Mouse (Mus musculus): Measurements from ENCODE around the gene Rfx8.

Gene Rfx8

DNA sequence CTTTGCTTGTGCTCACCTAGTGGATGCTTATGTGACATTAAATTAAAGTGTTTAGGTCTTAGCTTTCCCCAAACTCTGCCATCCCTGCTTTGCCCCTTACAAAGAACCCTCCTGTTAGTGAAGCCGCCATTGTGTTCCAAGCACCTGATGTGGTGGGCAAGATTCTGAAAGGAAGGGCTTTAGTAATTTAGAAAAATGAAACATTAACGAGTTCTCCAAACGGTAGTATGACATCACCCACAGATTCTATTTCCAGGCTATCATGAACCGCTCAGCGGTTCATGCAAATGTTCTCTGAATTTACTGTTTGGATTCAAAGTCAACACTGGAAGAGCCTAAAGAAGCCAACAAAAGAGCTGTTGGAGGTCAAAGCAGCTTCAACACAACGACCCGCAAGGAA, 72.2 kb downstream of the Rfx8 start:
- DNase-seq (ENCODE audit: low spot score in 2 of 2), result no peak

GRCm38 (mm10) chr1:39645905-39646759, 74.7 kb downstream of the Rfx8 start:
- peak in 1 of 2 experiments; percentile 38 for DNase-seq (ENCODE audit: low spot score in 2 of 2)

DNA sequence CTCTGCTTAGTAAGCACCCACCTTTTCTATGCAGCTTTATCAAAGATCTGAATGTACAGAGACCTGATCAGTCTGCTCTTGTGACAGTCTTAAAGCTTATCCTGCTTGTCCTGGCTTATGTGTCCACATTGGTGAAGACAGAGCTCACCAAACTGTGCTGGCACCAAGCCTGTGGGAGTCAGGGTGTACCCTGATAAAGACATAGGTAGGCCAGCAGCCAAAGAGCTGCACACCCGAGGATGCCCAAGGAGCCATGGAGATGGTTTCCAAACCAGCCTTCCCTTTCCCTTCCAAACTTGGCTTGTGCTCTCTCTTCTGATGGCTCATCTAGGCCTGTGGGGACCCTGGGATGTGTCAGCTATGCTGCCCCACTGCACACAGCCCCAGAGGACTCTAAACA, 76.5 kb downstream of the Rfx8 start:
- no peak for DNase-seq (ENCODE audit: low spot score in 2 of 2)

DNA sequence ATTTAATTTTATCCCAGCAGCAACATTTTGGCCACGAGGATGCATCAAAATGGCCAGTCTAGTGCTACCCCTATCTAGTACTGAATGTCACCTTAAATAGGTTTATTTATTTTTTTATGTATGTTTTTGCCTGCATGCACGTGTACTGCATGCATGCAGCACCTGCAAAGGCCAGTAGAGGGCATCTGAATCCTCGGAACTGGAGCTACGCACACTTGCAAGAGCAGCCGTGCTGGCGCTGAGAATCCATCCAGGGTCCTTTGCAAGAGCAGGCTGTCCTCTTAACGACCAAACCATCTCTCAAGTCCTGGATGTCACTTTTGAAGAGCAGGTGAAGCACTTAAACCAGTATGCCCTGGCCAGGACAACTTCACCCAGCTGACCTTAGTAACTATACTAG, 79.1 kb downstream of the Rfx8 start:
- no peak for DNase-seq (ENCODE audit: low spot score in 2 of 2)

DNA sequence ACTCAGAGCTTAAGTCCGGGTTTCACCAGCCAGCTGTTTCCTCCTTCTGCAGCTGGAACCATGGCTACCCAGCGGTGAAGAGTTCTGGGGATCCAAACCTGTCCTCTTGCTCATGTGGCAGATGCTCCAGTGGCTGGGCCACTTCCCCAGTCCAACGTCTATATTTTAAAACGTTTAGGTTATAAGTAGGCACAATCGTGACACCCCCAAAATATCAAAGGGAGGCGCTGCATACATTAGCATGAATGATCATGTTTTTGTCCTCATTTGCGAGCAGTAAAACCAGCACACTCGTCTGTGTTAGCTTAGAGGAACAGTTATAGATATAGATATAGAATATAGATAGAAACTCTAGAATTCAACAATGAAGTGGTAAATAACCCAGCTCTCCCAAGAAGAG, 83.7 kb downstream of the Rfx8 start:
- DNase-seq (ENCODE audit: low spot score in 2 of 2), result no peak

DNA sequence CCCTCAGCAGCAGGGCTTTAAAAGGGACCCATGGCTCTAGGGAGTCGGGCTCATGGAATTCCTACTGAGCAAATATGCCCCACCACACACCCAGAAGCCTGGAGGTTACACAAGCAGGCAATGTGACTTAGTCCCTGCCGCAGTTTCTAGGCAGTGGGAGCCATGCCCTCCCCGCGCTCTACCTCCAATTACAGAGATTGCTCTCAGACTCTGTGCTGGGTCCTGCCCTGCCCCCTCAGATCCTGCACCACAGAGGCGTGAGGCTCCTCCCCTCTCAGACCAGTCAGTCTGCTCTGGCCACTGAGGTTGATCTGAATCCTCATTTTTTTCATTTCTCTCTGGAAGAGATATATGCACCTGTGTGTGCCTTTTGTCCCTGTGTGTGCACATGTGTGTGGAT, 84.1 kb downstream of the Rfx8 start:
- no peak for DNase-seq (ENCODE audit: low spot score in 2 of 2)

- DNase-seq (ENCODE audit: low spot score in 2 of 2), result no peak
Measured at GRCm38 (mm10) chr1:39636196-39636595, 84.6 kb downstream of the Rfx8 start.

GRCm38 (mm10) chr1:39628606-39629005, 92.2 kb downstream of the Rfx8 start:
- no peak for DNase-seq (ENCODE audit: low spot score in 2 of 2)

DNA sequence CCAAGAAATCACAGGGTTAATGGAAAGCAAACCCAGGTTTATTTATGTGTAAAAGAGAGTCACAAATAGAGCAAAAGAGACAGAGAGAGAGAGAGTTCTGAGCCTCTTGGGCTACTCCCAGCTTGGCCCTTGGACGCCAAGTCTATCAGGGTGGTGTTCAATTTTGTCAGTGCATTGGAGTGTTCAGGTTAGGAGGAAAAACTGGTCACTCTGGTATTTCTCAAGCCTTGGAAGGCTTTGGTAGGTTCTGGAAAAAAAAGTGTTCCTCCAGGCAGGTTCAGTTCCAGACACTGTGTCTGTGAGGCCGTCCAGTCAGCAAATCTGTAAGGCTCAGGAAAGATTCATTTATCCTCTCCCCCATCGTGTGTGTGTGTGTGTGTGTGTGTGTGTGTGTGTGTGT, 95.3 kb downstream of the Rfx8 start:
- DNase-seq (ENCODE audit: low spot score in 2 of 2), result no peak

- DNase-seq (ENCODE audit: low spot score in 2 of 2), result no peak
Measured at GRCm38 (mm10) chr1:39623729-39624128, 97.1 kb downstream of the Rfx8 start.

- no peak for DNase-seq (ENCODE audit: low spot score in 2 of 2)
Measured at GRCm38 (mm10) chr1:39623106-39623505, 97.7 kb downstream of the Rfx8 start.

DNA sequence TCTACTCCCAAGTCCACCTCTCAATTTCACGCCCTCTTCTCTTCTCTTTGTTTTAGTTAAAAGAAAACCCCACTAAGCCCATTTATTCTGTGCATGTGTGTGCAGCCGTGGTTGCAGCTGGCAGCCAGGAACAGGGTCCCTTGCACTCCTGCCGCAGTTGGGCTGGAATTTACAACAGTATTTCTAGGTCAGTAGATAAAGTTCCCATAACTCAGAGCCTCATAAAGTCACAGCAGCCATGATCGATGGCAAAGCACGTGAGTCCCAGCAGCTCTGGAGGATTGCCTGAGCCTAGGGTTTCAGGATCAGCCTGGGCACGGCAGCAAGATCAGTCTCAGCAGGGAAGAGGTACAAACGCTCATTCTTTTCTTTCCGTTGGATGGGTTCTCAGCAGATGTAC, 102.3 kb downstream of the Rfx8 start:
- no peak for DNase-seq (ENCODE audit: low spot score in 2 of 2)

DNA sequence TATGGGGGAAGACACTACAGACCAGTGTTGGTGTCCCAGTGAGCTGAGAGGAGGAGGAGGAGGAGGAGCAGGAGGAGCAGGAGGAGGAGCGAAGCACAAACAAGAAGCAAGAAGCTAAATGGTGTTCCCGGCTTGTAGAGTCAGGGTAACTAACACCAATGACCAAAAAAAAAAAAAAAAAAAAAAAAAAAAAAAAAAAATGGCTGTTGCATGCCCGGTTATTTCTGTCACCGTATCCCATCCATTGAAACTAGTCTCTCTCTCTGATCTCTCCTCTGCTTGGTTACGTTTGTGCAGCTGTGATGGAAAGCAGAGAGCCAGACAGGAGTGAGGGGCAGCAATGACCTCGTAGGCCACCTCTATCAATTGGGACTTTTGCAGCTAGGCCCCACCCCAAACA, 105.3 kb downstream of the Rfx8 start:
- no peak for DNase-seq (ENCODE audit: low spot score in 2 of 2)

Measured in frontal cortex, postnatal 10 days (tissue).